Mouse (Mus musculus): ENCODE results near the gene Suox. TPM values are rescaled to one million over a fixed set of nuclear protein-coding genes. Genes with fewer than 3 reads are reported as not detected.

The Suox gene
- polyA plus RNA-seq, 1 experiment from 2014 or later = 11.2 TPM

- Histone ChIP-seq H3K36me3 (ENCODE audit: control insufficient read depth, insufficient read depth) (no peaks in the 10 kb centered on the region), H3K27me3 (replicated peaks; ENCODE audit: control insufficient read depth, insufficient read depth, low read length) (no peaks in the 10 kb centered on the region), H3K4me1 (replicated peaks; ENCODE audit: control insufficient read depth, insufficient read depth, low read length) (peaks cover 8% of the 10 kb centered on the region), H3K9ac (replicated peaks; ENCODE audit: low read depth, low read length) (no peak overlapping the region), H3K4me2 (ENCODE audit: low read length) (no peak overlapping the region), H3K4me3 (replicated peaks; ENCODE audit: low read length) (no peak overlapping the region), H3K27ac (ENCODE audit: low read length) (no peak overlapping the region), H3K9me3 (ENCODE audit: control insufficient read depth, low read length) (no peaks in the 10 kb centered on the region)
- WGBS = 99% methylated on average over 2 of the region's 2 CpGs
- no peak for ATAC-seq
Observed at GRCm38 (mm10) chr10:128665806-128666205, 8.1 kb downstream of the Suox start.

DNA sequence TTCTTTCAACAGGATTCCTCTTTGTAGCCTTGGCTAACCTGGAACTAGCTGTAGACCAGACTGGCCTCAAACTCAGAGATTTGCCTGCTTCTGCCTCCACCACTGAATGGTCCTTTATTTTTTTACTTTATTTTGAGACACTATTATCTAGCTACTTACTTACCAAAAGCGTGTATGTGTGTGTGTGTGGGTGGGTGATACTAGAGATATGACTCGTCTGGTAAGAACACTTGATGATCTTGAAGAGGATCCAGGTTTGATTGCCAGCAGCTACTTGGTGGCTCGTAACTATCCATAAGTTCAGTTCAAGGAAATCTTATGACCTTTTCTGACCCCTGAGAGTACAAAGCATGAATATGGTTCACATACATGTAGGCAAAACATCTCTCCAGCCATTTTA is 8.6 kb downstream of the Suox start:
- 91% methylated on average over 3 of the region's 3 CpGs for WGBS
- no peak overlapping the region for H3K4me2 ChIP-seq (ENCODE audit: low read length)
- peaks cover 8% of the 10 kb centered on the region for H3K4me1 ChIP-seq (replicated peaks; ENCODE audit: control insufficient read depth, insufficient read depth, low read length)
- H3K4me3 ChIP-seq (replicated peaks; ENCODE audit: low read length) = no peak overlapping the region
- H3K36me3 ChIP-seq (ENCODE audit: control insufficient read depth, insufficient read depth) = no peaks in the 10 kb centered on the region
- no peaks in the 10 kb centered on the region for H3K9me3 ChIP-seq (ENCODE audit: control insufficient read depth, low read length)
- ATAC-seq = no peak
- H3K27me3 ChIP-seq (replicated peaks; ENCODE audit: control insufficient read depth, insufficient read depth, low read length) = no peaks in the 10 kb centered on the region
- no peak overlapping the region for H3K9ac ChIP-seq (replicated peaks; ENCODE audit: low read depth, low read length)
- no peak overlapping the region for H3K27ac ChIP-seq (ENCODE audit: low read length)

DNA sequence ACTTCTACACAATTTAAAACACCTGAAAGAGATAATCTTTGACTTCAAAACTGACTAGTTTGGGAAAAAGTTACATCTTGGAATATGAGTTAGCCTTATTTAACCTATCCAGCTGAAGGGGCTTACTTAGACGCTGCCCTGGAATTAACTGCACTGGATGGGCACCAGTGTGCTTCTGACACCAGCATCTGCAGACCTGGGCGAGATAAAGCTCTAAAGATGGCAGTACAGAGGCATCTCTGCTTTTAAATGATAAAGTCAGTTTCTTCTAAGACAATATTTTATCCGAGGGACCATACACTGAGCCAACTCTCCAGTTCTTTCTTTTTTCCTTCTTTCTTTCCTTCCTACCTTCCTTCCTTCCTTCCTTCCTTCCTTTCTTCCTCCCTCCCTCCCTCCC is 9.1 kb downstream of the Suox start:
- WGBS = 84% methylated on average over 3 of the region's 3 CpGs
- H3K9ac ChIP-seq (replicated peaks; ENCODE audit: low read depth, low read length) = no peak overlapping the region
- ATAC-seq = no peak
- no peak overlapping the region for H3K4me3 ChIP-seq (replicated peaks; ENCODE audit: low read length)
- no peaks in the 10 kb centered on the region for H3K9me3 ChIP-seq (ENCODE audit: control insufficient read depth, low read length)
- no peak overlapping the region for H3K27ac ChIP-seq (ENCODE audit: low read length)
- no peak overlapping the region for H3K4me2 ChIP-seq (ENCODE audit: low read length)
- peaks cover 8% of the 10 kb centered on the region for H3K4me1 ChIP-seq (replicated peaks; ENCODE audit: control insufficient read depth, insufficient read depth, low read length)
- H3K27me3 ChIP-seq (replicated peaks; ENCODE audit: control insufficient read depth, insufficient read depth, low read length) = no peaks in the 10 kb centered on the region
- H3K36me3 ChIP-seq (ENCODE audit: control insufficient read depth, insufficient read depth) = no peaks in the 10 kb centered on the region

GRCm38 (mm10) chr10:128663441-128664220 is 10.2 kb downstream of the Suox start:
- 68% methylated on average over 5 of the region's 5 CpGs for WGBS
- Histone ChIP-seq H3K36me3 (ENCODE audit: control insufficient read depth, insufficient read depth) (no peaks in the 10 kb centered on the region), H3K4me3 (replicated peaks; ENCODE audit: low read length) (no peak overlapping the region), H3K4me2 (ENCODE audit: low read length) (no peak overlapping the region), H3K9me3 (ENCODE audit: control insufficient read depth, low read length) (no peaks in the 10 kb centered on the region), H3K27ac (ENCODE audit: low read length) (no peak overlapping the region), H3K9ac (replicated peaks; ENCODE audit: low read depth, low read length) (no peak overlapping the region), H3K4me1 (replicated peaks; ENCODE audit: control insufficient read depth, insufficient read depth, low read length) (peaks cover 5% of the 10 kb centered on the region), H3K27me3 (replicated peaks; ENCODE audit: control insufficient read depth, insufficient read depth, low read length) (no peaks in the 10 kb centered on the region)
- ATAC-seq = no peak

- ATAC-seq = no peak
- H3K9ac ChIP-seq (replicated peaks; ENCODE audit: low read depth, low read length) = no peak overlapping the region
- no peaks in the 10 kb centered on the region for H3K27me3 ChIP-seq (replicated peaks; ENCODE audit: control insufficient read depth, insufficient read depth, low read length)
- H3K4me1 ChIP-seq (replicated peaks; ENCODE audit: control insufficient read depth, insufficient read depth, low read length) = no peaks in the 10 kb centered on the region
- H3K4me3 ChIP-seq (replicated peaks; ENCODE audit: low read length) = no peak overlapping the region
- H3K9me3 ChIP-seq (ENCODE audit: control insufficient read depth, low read length) = no peaks in the 10 kb centered on the region
- no peaks in the 10 kb centered on the region for H3K36me3 ChIP-seq (ENCODE audit: control insufficient read depth, insufficient read depth)
- no peak overlapping the region for H3K4me2 ChIP-seq (ENCODE audit: low read length)
- H3K27ac ChIP-seq (ENCODE audit: low read length) = no peak overlapping the region
Observed at GRCm38 (mm10) chr10:128662465-128662864, 11.4 kb downstream of the Suox start.

GRCm38 (mm10) chr10:128659490-128659889 is 14.4 kb downstream of the Suox start:
- no peak overlapping the region for H3K4me2 ChIP-seq (ENCODE audit: low read length)
- H3K4me1 ChIP-seq (replicated peaks; ENCODE audit: control insufficient read depth, insufficient read depth, low read length) = no peaks in the 10 kb centered on the region
- no peaks in the 10 kb centered on the region for H3K27me3 ChIP-seq (replicated peaks; ENCODE audit: control insufficient read depth, insufficient read depth, low read length)
- no peaks in the 10 kb centered on the region for H3K9me3 ChIP-seq (ENCODE audit: control insufficient read depth, low read length)
- 67% methylated on average over 9 of the region's 9 CpGs for WGBS
- no peak for ATAC-seq
- no peak overlapping the region for H3K27ac ChIP-seq (ENCODE audit: low read length)
- H3K4me3 ChIP-seq (replicated peaks; ENCODE audit: low read length) = no peak overlapping the region
- no peaks in the 10 kb centered on the region for H3K36me3 ChIP-seq (ENCODE audit: control insufficient read depth, insufficient read depth)
- no peak overlapping the region for H3K9ac ChIP-seq (replicated peaks; ENCODE audit: low read depth, low read length)

- 63% methylated on average over 9 of the region's 9 CpGs for WGBS
- ATAC-seq = no peak
Observed at GRCm38 (mm10) chr10:128657844-128658243, 16.0 kb downstream of the Suox start.

DNA sequence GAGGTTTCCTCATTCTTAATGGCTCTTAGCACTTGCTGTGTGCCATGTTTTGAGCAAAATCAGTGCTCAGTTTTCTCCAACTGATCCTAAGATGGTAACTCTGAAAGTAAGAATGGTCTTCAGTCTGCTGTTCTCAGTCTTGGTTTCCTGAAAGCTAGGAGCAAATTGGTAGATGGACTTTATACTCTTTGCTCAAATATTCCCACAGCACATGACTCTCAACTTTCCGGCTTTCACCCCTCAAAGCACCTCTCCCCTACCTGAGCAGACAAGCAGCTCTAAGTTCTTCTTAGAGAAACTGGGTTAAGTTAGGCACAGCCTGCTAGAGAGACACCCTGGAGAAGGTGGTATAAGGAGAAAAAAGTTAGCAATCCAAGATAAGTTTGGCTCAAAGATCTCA is 17.1 kb downstream of the Suox start:
- Histone ChIP-seq H3K4me2 (ENCODE audit: low read length) (no peak overlapping the region), H3K4me3 (replicated peaks; ENCODE audit: low read length) (no peak overlapping the region), H3K9ac (replicated peaks; ENCODE audit: low read depth, low read length) (no peak overlapping the region), H3K27me3 (replicated peaks; ENCODE audit: control insufficient read depth, insufficient read depth, low read length) (no peaks in the 10 kb centered on the region), H3K27ac (ENCODE audit: low read length) (no peak overlapping the region), H3K9me3 (ENCODE audit: control insufficient read depth, low read length) (no peaks in the 10 kb centered on the region), H3K36me3 (ENCODE audit: control insufficient read depth, insufficient read depth) (no peaks in the 10 kb centered on the region), H3K4me1 (replicated peaks; ENCODE audit: control insufficient read depth, insufficient read depth, low read length) (no peaks in the 10 kb centered on the region)
- no peak for ATAC-seq
- 94% methylated on average over 1 of the region's 1 CpGs for WGBS

More at GRCm38 (mm10) chr10:128657844-128658243, 16.0 kb downstream of the Suox start:
- H3K9me3 ChIP-seq (ENCODE audit: control insufficient read depth, low read length) = no peaks in the 10 kb centered on the region
- no peak overlapping the region for H3K9ac ChIP-seq (replicated peaks; ENCODE audit: low read depth, low read length)
- H3K4me3 ChIP-seq (replicated peaks; ENCODE audit: low read length) = no peak overlapping the region
- H3K4me2 ChIP-seq (ENCODE audit: low read length) = no peak overlapping the region
- no peak overlapping the region for H3K27ac ChIP-seq (ENCODE audit: low read length)
- H3K27me3 ChIP-seq (replicated peaks; ENCODE audit: control insufficient read depth, insufficient read depth, low read length) = no peaks in the 10 kb centered on the region
- H3K4me1 ChIP-seq (replicated peaks; ENCODE audit: control insufficient read depth, insufficient read depth, low read length) = no peaks in the 10 kb centered on the region
- H3K36me3 ChIP-seq (ENCODE audit: control insufficient read depth, insufficient read depth) = no peaks in the 10 kb centered on the region

GRCm38 (mm10) chr10:128655254-128655653 is 18.6 kb downstream of the Suox start:
- WGBS = 95% methylated on average over 3 of the region's 3 CpGs
- no peaks in the 10 kb centered on the region for H3K4me1 ChIP-seq (replicated peaks; ENCODE audit: control insufficient read depth, insufficient read depth, low read length)
- H3K9ac ChIP-seq (replicated peaks; ENCODE audit: low read depth, low read length) = no peak overlapping the region
- H3K36me3 ChIP-seq (ENCODE audit: control insufficient read depth, insufficient read depth) = no peaks in the 10 kb centered on the region
- no peak overlapping the region for H3K4me3 ChIP-seq (replicated peaks; ENCODE audit: low read length)
- H3K4me2 ChIP-seq (ENCODE audit: low read length) = no peak overlapping the region
- ATAC-seq = no peak
- H3K27ac ChIP-seq (ENCODE audit: low read length) = no peak overlapping the region
- H3K27me3 ChIP-seq (replicated peaks; ENCODE audit: control insufficient read depth, insufficient read depth, low read length) = no peaks in the 10 kb centered on the region
- no peaks in the 10 kb centered on the region for H3K9me3 ChIP-seq (ENCODE audit: control insufficient read depth, low read length)

- Histone ChIP-seq H3K36me3 (ENCODE audit: control insufficient read depth, insufficient read depth) (no peaks in the 10 kb centered on the region), H3K9ac (replicated peaks; ENCODE audit: low read depth, low read length) (no peak overlapping the region), H3K27me3 (replicated peaks; ENCODE audit: control insufficient read depth, insufficient read depth, low read length) (no peaks in the 10 kb centered on the region), H3K9me3 (ENCODE audit: control insufficient read depth, low read length) (no peaks in the 10 kb centered on the region), H3K4me1 (replicated peaks; ENCODE audit: control insufficient read depth, insufficient read depth, low read length) (no peaks in the 10 kb centered on the region), H3K4me2 (ENCODE audit: low read length) (no peak overlapping the region), H3K27ac (ENCODE audit: low read length) (no peak overlapping the region), H3K4me3 (replicated peaks; ENCODE audit: low read length) (no peak overlapping the region)
- WGBS = 73% methylated on average over 4 of the region's 4 CpGs
- ATAC-seq = no peak
Observed at GRCm38 (mm10) chr10:128653866-128654265, 20.0 kb downstream of the Suox start.

All from forebrain, embryonic 16.5 days (tissue).